Mouse (Mus musculus) liver, postnatal 0 days (tissue): ENCODE measurements at regions not wholly inside any gene's neighbourhood (a gene's known extent, or its start where the extent isn't known, plus 50 kb on each side); places are given as distances from the start of the nearest gene placed in this dataset.

Source experiments
- CTCF ChIP-seq: sonication (generic); IDR thresholded peaks from 2 replicates; pipeline ENCODE4 v1.5.1; 2016; ENCODE audit warnings: antibody characterized with exemption, low read depth
- EP300 ChIP-seq: IDR thresholded peaks from 2 replicates; pipeline ENCODE4 v1.6.1; 2016; ENCODE audit warnings: antibody characterized with exemption, low read depth, mild to moderate bottlenecking

DNA sequence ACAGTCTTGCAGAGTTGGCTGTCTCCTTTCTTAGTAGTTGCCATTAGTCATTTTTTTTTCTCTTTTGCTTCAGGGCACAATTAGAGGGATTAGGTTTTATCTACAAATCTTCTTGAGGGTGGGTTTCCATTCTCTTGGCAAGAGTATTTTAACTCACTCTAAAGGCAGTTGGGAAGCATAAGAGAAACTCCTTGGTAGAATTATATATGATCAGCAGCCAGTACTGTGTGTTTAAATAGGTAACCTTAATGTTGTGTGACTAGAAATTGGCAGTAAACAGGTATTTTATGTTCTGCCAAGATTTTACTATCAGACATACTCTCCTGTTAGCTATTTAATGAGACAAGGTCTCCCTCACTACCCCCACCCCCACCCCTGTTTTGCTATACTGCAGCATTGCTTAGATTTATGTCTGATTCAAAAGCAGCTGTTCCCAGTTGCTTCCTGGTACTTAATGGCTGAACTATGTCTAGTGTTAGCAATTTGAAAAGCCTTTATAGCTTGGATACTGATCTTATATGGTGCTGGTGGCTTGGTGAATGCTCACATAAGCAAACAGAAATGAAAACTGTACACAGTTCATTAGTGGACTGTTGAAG is 378.2 kb downstream of the Olfm4 start:
- TF ChIP-seq CTCF: no peak
- TF ChIP-seq EP300: no peak
